Mouse (Mus musculus) embryonic fibroblast, embryonic 13.5 days (primary cell): Measurements from ENCODE around the gene Btnl4. TPM values are rescaled to one million over a fixed set of nuclear protein-coding genes. Genes with fewer than 3 reads are reported as not detected.
"Not testable (repeated sequence)": the region's sequence is repeated elsewhere in the genome, so short reads cannot be mapped to it uniquely, and the experiment has no call there.

Experiments used
- H3K27ac ChIP-seq: 2 replicates; pipeline ENCODE4 v1.5.1; 2012; ENCODE audit warnings: low read length, control low read depth, inconsistent platforms; ENCODE audit not compliant: insufficient read depth
- H3K4me1 ChIP-seq: 2 replicates; pipeline ENCODE4 v1.6.1; 2011; ENCODE audit warnings: low read length; ENCODE audit not compliant: control insufficient read depth, insufficient read depth
- H3K4me3 ChIP-seq: 2 replicates; pipeline ENCODE4 v1.5.1; 2011; ENCODE audit warnings: mild to moderate bottlenecking, control low read depth, low read length; ENCODE audit not compliant: insufficient read depth
- CTCF ChIP-seq: IDR thresholded peaks from 2 replicates; pipeline ENCODE4 v1.5.1; 2011; ENCODE audit warnings: mild to moderate bottlenecking, control low read depth, low read length, moderate library complexity, borderline replicate concordance; ENCODE audit not compliant: insufficient read depth
- POLR2A ChIP-seq: IDR thresholded peaks from 2 replicates; pipeline ENCODE4 v1.6.1; 2011; ENCODE audit warnings: low read depth, mild to moderate bottlenecking, control low read depth, low read length, moderate library complexity
- polyA plus RNA-seq: library from polyadenylated mRNA; stranded (reverse); fragments of >200 nt; gene quantifications from 2 replicates; pipeline ENCODE4 v1.2.4, GENCODE M21; 2011; ENCODE audit warnings: low read depth; ENCODE audit not compliant: missing spikeins, insufficient read length

The Btnl4 gene
- polyA plus RNA-seq, 1 experiment: not detected

- TF ChIP-seq CTCF: no peak
- TF ChIP-seq POLR2A: no peak
- no peak overlapping the region for H3K27ac ChIP-seq
- no peak overlapping the region for H3K4me3 ChIP-seq
- H3K4me1 ChIP-seq: no peaks in the 10 kb centered on the region
These were observed 15.7 kb upstream of the Btnl4 start for GRCm38 (mm10) chr17:34492796-34493195.

- no peak overlapping the region for H3K4me3 ChIP-seq
- no peaks in the 10 kb centered on the region for H3K4me1 ChIP-seq
- no peak overlapping the region for H3K27ac ChIP-seq
- no peak for TF ChIP-seq CTCF
- no peak for TF ChIP-seq POLR2A
These were observed 691 bp downstream of the Btnl4 start for GRCm38 (mm10) chr17:34476427-34476826.

GRCm38 (mm10) chr17:34475060-34475459 is 2.1 kb downstream of the Btnl4 start:
- Histone ChIP-seq H3K4me3 (no peak overlapping the region), H3K27ac (no peak overlapping the region), H3K4me1 (no peaks in the 10 kb centered on the region)
- no peak for TF ChIP-seq POLR2A
- no peak for TF ChIP-seq CTCF

- no peak overlapping the region for H3K27ac ChIP-seq
These were observed 6.6 kb downstream of the Btnl4 start for GRCm38 (mm10) chr17:34470491-34470890.

GRCm38 (mm10) chr17:34465906-34466305 is 11.2 kb downstream of the Btnl4 start:
- not testable (repeated sequence) for H3K27ac ChIP-seq, H3K4me1 ChIP-seq, H3K4me3 ChIP-seq

More at GRCm38 (mm10) chr17:34470491-34470890, 6.6 kb downstream of the Btnl4 start:
- H3K4me1 ChIP-seq: no peaks in the 10 kb centered on the region
- no peak overlapping the region for H3K4me3 ChIP-seq
- no peak for TF ChIP-seq CTCF
- no peak for TF ChIP-seq POLR2A

- H3K4me1 ChIP-seq: no peaks in the 10 kb centered on the region
These were observed 17.9 kb downstream of the Btnl4 start for GRCm38 (mm10) chr17:34459255-34459654.

GRCm38 (mm10) chr17:34457668-34458067 is 19.4 kb downstream of the Btnl4 start:
- TF ChIP-seq CTCF (no peak), POLR2A (no peak)
- no peak overlapping the region for H3K4me3 ChIP-seq
- no peaks in the 10 kb centered on the region for H3K4me1 ChIP-seq
- no peak overlapping the region for H3K27ac ChIP-seq

More at GRCm38 (mm10) chr17:34459255-34459654, 17.9 kb downstream of the Btnl4 start:
- no peak for TF ChIP-seq CTCF
- no peak for TF ChIP-seq POLR2A
- Histone ChIP-seq H3K27ac (no peak overlapping the region), H3K4me3 (no peak overlapping the region)

GRCm38 (mm10) chr17:34448473-34449041 is 28.6 kb downstream of the Btnl4 start:
- H3K4me3 ChIP-seq: no peak overlapping the region
- H3K27ac ChIP-seq: no peak overlapping the region
- no peaks in the 10 kb centered on the region for H3K4me1 ChIP-seq
- TF ChIP-seq CTCF (no peak), POLR2A (no peak)

GRCm38 (mm10) chr17:34441990-34442389 is 35.1 kb downstream of the Btnl4 start:
- TF ChIP-seq CTCF (no peak), POLR2A (no peak)
- no peak overlapping the region for H3K27ac ChIP-seq
- no peak overlapping the region for H3K4me3 ChIP-seq
- H3K4me1 ChIP-seq: peaks cover 14% of the 10 kb centered on the region

GRCm38 (mm10) chr17:34439795-34440194 is 37.3 kb downstream of the Btnl4 start:
- TF ChIP-seq POLR2A: no peak
- no peak for TF ChIP-seq CTCF
- H3K4me1 ChIP-seq: peaks cover 14% of the 10 kb centered on the region
- no peak overlapping the region for H3K27ac ChIP-seq
- H3K4me3 ChIP-seq: no peak overlapping the region

- Histone ChIP-seq H3K4me3 (no peak overlapping the region), H3K4me1 (peaks cover 14% of the 10 kb centered on the region), H3K27ac (peak overlapping the region; percentile 72)
- no peak for TF ChIP-seq POLR2A
- no peak for TF ChIP-seq CTCF
These were observed 38.5 kb downstream of the Btnl4 start for GRCm38 (mm10) chr17:34438588-34438987.
